Mouse (Mus musculus) stomach, postnatal 0 days (tissue): ENCODE data around the gene Ythdc1. TPM values are rescaled to one million over a fixed set of nuclear protein-coding genes. Genes with fewer than 3 reads are reported as not detected.
A peak's percentile ranks its signal among the peaks of the same experiment; 100 is the strongest.
"Not testable (repeated sequence)": the region's sequence is repeated elsewhere in the genome, so short reads cannot be mapped to it uniquely, and the experiment has no call there.

ENCODE experiments used
- ATAC-seq: fragments of 200-750 bp; cut with Nextera tagmentation; 2 replicates; pipeline ENCODE4 v1.8.0; 2017; ENCODE audit not compliant: low FRiP score, low TSS enrichment
- DNase-seq: peaks from one replicate; pipeline ENCODE4 v3.0.0-alpha.2; 2016; ENCODE audit warnings: low spot score
- H3K27ac ChIP-seq: fragments of 300-500 bp; sonication (generic); replicated peaks from 2 replicates; pipeline ENCODE4 v1.5.1; 2014; ENCODE audit warnings: mild to moderate bottlenecking, control low read depth
- H3K27me3 ChIP-seq: fragments of 300-500 bp; sonication (generic); 2 replicates; pipeline ENCODE4 v1.6.1; 2014; ENCODE audit warnings: low read length; ENCODE audit not compliant: control insufficient read depth, insufficient read depth
- H3K36me3 ChIP-seq: fragments of 300-500 bp; sonication (generic); 2 replicates; pipeline ENCODE4 v1.6.1; 2014; ENCODE audit warnings: low read length, mixed read lengths; ENCODE audit not compliant: control insufficient read depth, insufficient read depth
- H3K4me1 ChIP-seq: fragments of 300-500 bp; sonication (generic); replicated peaks from 2 replicates; pipeline ENCODE4 v1.6.1; 2014; ENCODE audit warnings: antibody characterized with exemption; ENCODE audit not compliant: control insufficient read depth, insufficient read depth
- H3K4me2 ChIP-seq: fragments of 300-500 bp; sonication (generic); replicated peaks from 2 replicates; pipeline ENCODE4 v1.6.1; 2014; ENCODE audit warnings: low read depth, mild to moderate bottlenecking, control low read depth, moderate library complexity
- H3K4me3 ChIP-seq: fragments of 300-500 bp; sonication (generic); 2 replicates; pipeline ENCODE4 v1.5.1; 2014; ENCODE audit warnings: low read depth, low read length, control low read depth
- H3K9ac ChIP-seq: fragments of 300-500 bp; sonication (generic); 2 replicates; pipeline ENCODE4 v1.6.1; 2014; ENCODE audit warnings: mild to moderate bottlenecking, low read length, control low read depth, mixed read lengths
- H3K9me3 ChIP-seq: fragments of 300-500 bp; sonication (generic); 2 replicates; pipeline ENCODE4 v1.6.1; 2016; ENCODE audit warnings: low read length; ENCODE audit not compliant: control insufficient read depth
- CTCF ChIP-seq: IDR thresholded peaks from 2 replicates; pipeline ENCODE4 v1.5.1; 2016; ENCODE audit warnings: antibody characterized with exemption, low read depth, mild to moderate bottlenecking, moderate library complexity
- EP300 ChIP-seq: optimal IDR thresholded peaks from 2 replicates; pipeline ENCODE3; 2016; ENCODE audit warnings: antibody characterized with exemption
- WGBS: fragments of 180-500 bp; shearing (Covaris S2); extraction: QIAGEN DNeasy Blood & Tissue Kit; methylation state at CpG from one replicate; pipeline ENCODE4 v1.1.7; 2014; 5-methylcytosine and 5-hydroxymethylcytosine counted together
- polyA plus RNA-seq: library from polyadenylated mRNA; unstranded; fragments of >200 nt; fragmentation: Nextera tagmentation; extraction: Ambion mirVana; gene quantifications from 2 replicates; pipeline ENCODE4 v1.2.1, GENCODE M21; 2015

Gene Ythdc1
- polyA plus RNA-seq, 1 experiment from 2014 or later = 17.8 TPM

- TF ChIP-seq EP300 = no peak
- no peak for TF ChIP-seq CTCF
- no peaks in the 10 kb centered on the region for H3K27me3 ChIP-seq
- WGBS = 77% methylated on average over 3 of the region's 3 CpGs
- no peak overlapping the region for H3K27ac ChIP-seq
- DNase-seq (no peak), ATAC-seq (no peak)
- peaks cover 11% of the 10 kb centered on the region for H3K36me3 ChIP-seq
- no peak overlapping the region for H3K4me2 ChIP-seq
- H3K4me1 ChIP-seq = no peaks in the 10 kb centered on the region
- no peak overlapping the region for H3K9ac ChIP-seq
- H3K4me3 ChIP-seq = no peak overlapping the region
- no peaks in the 10 kb centered on the region for H3K9me3 ChIP-seq
These were observed 12.8 kb downstream of the Ythdc1 start for GRCm38 (mm10) chr5:86816795-86817194.

DNA sequence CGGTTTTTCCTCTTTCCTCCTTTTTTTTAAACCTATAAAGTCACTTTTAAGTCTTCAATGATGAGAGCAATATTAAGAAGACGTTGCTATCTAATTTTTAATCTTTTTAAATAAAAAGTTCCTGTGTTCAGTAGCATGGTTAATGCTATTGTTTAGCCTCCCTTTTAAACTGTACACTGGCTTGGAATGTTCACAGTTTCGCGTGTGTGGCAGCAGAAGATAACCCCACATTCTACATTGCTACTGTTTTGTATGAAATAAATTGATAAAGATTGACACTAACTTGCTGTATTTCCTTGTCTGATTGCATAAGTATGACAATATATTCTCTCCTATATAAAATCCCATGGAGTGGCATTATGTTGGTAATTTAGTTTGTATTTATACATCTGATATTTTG is 32.4 kb downstream of the Ythdc1 start:
- WGBS = 94% methylated on average over 4 of the region's 4 CpGs
- H3K9me3 ChIP-seq, H3K27me3 ChIP-seq, H3K4me2 ChIP-seq, H3K9ac ChIP-seq, ATAC-seq, H3K27ac ChIP-seq, H3K4me3 ChIP-seq, H3K4me1 ChIP-seq, DNase-seq, H3K36me3 ChIP-seq: not testable (repeated sequence)

DNA sequence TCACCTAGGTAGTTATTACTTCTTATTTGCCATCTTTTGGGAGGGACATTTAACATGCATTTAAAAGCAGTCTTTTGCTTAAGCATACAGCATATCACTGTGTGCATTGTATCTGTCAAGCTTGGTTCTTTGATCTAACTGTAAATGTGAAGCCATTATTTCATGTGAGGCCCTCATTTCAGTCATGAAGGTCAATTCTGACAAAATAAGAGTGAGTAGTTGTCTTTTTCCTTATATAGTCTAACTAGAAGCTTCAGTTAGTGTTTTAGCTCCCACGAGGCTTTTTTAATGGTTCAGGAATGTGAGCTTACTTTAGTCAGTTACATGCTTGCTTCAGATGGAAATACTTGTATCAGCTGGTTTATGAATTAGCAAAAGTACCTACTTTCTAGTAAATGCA is 34.1 kb downstream of the Ythdc1 start:
- no peak for ATAC-seq
- TF ChIP-seq EP300 = no peak
- no peak for TF ChIP-seq CTCF
- Histone ChIP-seq H3K9ac (no peak overlapping the region), H3K27me3 (no peaks in the 10 kb centered on the region), H3K9me3 (no peaks in the 10 kb centered on the region), H3K27ac (no peak overlapping the region), H3K36me3 (peaks cover 6% of the 10 kb centered on the region), H3K4me2 (no peak overlapping the region), H3K4me3 (no peak overlapping the region), H3K4me1 (no peaks in the 10 kb centered on the region)
- 51% methylated on average over 1 of the region's 1 CpGs for WGBS
- DNase-seq = no peak

DNA sequence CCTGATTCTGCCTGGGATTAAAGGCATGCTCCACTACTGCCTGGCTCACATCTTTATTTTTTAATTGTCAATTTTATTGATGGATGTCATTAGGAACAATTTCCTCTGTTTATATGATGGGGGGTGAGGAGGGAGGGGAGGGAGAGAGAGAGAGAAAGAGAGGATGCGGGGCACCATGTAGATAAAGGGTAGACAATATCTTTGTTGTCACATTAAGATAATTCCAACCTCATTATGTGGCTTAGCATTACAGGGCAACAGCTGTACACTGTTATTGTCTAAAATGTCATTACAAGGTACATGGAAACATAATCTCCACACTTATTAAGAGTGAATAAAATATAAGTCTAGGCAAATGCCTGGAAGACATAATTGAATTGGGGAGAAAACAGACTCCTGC is 35.5 kb downstream of the Ythdc1 start:
- no peak overlapping the region for H3K27ac ChIP-seq
- WGBS = 76% methylated on average over 1 of the region's 1 CpGs
- no peaks in the 10 kb centered on the region for H3K9me3 ChIP-seq
- no peak for TF ChIP-seq EP300
- no peak for TF ChIP-seq CTCF
- no peak for ATAC-seq
- DNase-seq = no peak
- no peak overlapping the region for H3K4me3 ChIP-seq
- no peak overlapping the region for H3K4me2 ChIP-seq
- H3K4me1 ChIP-seq = no peaks in the 10 kb centered on the region
- H3K36me3 ChIP-seq = peaks cover 6% of the 10 kb centered on the region
- no peak overlapping the region for H3K9ac ChIP-seq
- no peaks in the 10 kb centered on the region for H3K27me3 ChIP-seq

- no peak overlapping the region for H3K9ac ChIP-seq
- H3K27me3 ChIP-seq = no peaks in the 10 kb centered on the region
- H3K36me3 ChIP-seq = peaks cover 6% of the 10 kb centered on the region
- ATAC-seq (no peak), DNase-seq (no peak)
- WGBS = 92% methylated on average over 2 of the region's 2 CpGs
- H3K4me1 ChIP-seq = no peaks in the 10 kb centered on the region
- no peak overlapping the region for H3K4me3 ChIP-seq
- no peak overlapping the region for H3K27ac ChIP-seq
- TF ChIP-seq CTCF (no peak), EP300 (no peak)
- H3K9me3 ChIP-seq = no peaks in the 10 kb centered on the region
- H3K4me2 ChIP-seq = no peak overlapping the region
These were observed 36.2 kb downstream of the Ythdc1 start for GRCm38 (mm10) chr5:86840207-86840606.

DNA sequence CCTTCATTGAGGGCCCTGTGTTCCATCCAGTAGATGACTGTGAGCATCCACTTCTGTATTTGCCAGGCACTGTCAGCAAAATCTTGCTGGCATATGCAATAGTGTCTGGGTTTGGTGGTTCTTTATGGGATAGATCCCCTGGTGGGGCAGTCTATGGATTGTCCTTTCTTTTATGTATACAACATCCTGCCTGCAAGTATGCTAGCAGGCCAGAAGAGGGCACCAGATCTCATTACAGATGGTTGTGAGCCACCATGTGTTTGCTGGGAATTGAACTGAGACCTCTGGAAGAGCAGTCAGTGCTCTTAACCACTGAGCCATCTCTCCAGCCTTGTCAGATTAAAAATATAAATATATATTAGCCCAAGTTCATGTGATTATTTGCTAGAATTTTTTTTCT is 37.2 kb downstream of the Ythdc1 start:
- not testable (repeated sequence) for H3K9ac ChIP-seq, H3K4me3 ChIP-seq, H3K4me2 ChIP-seq, H3K27ac ChIP-seq, H3K36me3 ChIP-seq, DNase-seq, H3K27me3 ChIP-seq, H3K9me3 ChIP-seq, ATAC-seq, H3K4me1 ChIP-seq
- peak; percentile 28 for TF ChIP-seq CTCF

DNA sequence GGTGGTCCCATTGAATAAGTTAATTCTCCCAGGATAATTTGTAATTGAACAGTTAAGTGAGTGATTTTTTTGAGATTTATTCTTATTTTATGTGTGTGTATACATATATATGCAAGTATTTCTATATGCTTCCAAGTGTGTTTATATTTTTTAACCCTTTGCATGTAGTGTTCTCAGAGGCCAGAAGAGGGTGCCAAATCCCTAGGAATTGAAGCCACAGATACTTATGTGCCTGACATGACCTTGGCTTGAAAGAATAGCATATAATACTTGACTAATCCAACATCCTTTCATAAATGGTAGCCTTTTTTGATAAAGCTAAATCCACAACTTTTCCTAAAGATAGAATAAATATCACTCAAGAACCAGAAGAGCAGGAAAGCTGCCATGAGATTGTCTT is 46.1 kb downstream of the Ythdc1 start:
- TF ChIP-seq CTCF (peak; percentile 81), EP300 (no peak)
- Histone ChIP-seq H3K4me3 (no peak overlapping the region), H3K36me3 (no peaks in the 10 kb centered on the region), H3K4me1 (no peaks in the 10 kb centered on the region), H3K4me2 (no peak overlapping the region), H3K9ac (no peak overlapping the region), H3K27ac (no peak overlapping the region), H3K27me3 (no peaks in the 10 kb centered on the region), H3K9me3 (no peaks in the 10 kb centered on the region)
- ATAC-seq (no peak), DNase-seq (peak; percentile 32)
